Mouse (Mus musculus): ENCODE measurements around the gene Lyrm4. TPM values are rescaled to one million over a fixed set of nuclear protein-coding genes. Genes with fewer than 3 reads are reported as not detected.

The Lyrm4 gene
- polyA plus RNA-seq, 1 experiment from 2014 or later, result 26.2 TPM

DNA sequence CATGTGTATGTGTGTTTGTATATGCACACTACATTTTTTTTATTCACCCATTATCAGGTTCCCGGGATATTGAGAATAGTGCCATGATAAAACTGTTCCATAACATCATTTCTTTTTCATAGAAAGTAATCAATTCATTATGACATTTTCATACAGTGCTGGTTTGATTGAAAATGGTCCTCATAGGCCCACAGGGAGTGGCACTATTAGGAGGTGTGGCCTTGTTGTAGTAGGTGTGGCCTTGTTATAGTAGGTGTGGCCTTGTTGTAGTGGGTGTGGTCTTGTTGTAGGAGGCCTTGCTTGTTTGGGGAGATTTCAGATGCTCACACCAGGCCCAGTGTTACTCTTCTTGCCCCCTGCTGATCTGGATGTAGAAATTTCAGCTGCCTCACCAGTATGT is 158.8 kb downstream of the Lyrm4 start, which contains the start of gene Ppp1r3g:
Ppp1r3g (plus strand) TSS at position 301 of the 400 bp plus-strand sequence.
- Histone ChIP-seq H3K9me3 (replicated peaks) (no peaks in the 10 kb centered on the region), H3K27me3 (no peaks in the 10 kb centered on the region), H3K4me1 (replicated peaks) (no peaks in the 10 kb centered on the region), H3K4me3 (no peak within 1 kb of the TSS), H3K4me2 (no peak within 1 kb of the TSS), H3K9ac (no peak within 1 kb of the TSS), H3K36me3 (no peaks in the 10 kb centered on the region), H3K27ac (no peak within 1 kb of the TSS)
- ATAC-seq (replicated peaks; ENCODE audit: insufficient number of reproducible peaks, insufficient read depth, low FRiP score, low read depth), result no peak
- 94% methylated on average over 1 of the region's 1 CpGs for WGBS

DNA sequence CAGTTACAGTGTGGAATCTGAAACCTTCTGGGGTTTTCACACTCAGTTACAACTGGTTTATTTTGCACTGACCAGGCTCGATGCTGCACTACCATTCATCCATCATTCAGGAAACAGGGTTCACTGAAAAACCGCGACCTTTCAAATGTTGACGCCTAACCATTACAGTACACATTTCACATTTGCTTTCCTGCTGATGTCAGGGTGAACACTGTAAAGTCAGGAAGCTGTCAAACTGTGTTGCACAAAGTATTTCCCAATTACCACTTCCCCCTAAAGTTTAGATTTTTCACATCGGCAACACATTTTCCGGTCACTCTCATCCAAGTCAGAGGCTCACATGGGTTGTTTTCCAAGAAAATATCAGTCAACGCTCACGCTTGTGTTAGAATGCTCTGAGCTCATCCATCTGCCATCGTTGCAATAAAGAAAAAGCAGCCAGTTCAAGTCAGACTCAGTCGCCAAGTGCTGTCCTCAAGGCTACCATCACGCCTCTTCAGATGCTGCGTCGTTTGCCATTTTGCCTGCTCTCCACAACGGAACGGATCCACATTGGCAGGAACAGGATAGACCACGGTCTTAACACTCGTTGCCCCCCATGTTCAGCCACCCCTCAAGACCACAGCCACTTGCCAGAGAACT is 167.4 kb downstream of the Lyrm4 start:
- no peak for ATAC-seq (replicated peaks; ENCODE audit: insufficient number of reproducible peaks, insufficient read depth, low FRiP score, low read depth)
- H3K9me3 ChIP-seq (replicated peaks), result no peaks in the 10 kb centered on the region
- H3K4me2 ChIP-seq, result no peak overlapping the region

DNA sequence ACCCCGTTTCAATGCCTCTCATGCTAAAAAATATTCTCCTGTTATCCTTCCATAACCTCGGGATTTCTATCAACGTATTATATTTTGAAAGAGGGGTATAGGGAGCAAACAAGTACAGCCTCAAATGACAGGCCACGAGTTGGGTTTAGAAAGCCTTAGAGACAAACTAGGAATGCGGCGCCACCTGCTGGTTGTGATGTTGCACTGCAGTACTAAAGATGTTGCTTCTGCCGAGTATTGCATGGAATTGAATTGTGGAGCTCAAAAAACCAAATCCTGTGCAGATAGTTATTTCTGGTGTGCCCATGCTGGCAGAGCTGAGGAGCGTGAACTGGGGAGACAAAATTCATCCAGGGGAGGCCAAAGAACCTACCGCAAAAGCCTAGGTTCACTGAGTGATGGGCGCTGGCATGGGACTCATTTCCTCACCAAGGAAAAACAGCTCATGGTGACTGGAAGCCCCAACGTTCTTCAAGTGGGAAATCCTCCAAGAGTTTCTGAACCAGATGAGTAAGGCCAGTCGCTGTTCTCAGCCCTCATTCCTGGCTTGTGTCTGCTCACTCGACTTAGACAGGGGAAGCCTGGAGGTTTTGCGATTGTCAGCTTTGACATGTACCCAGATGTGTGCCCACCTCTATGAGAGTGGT is 169.8 kb downstream of the Lyrm4 start:
- Histone ChIP-seq H3K9ac (no peak overlapping the region), H3K36me3 (no peaks in the 10 kb centered on the region), H3K4me1 (replicated peaks) (no peaks in the 10 kb centered on the region), H3K9me3 (replicated peaks) (no peaks in the 10 kb centered on the region), H3K27ac (no peak overlapping the region), H3K4me3 (no peak overlapping the region), H3K27me3 (no peaks in the 10 kb centered on the region), H3K4me2 (no peak overlapping the region)
- ATAC-seq (replicated peaks; ENCODE audit: insufficient number of reproducible peaks, insufficient read depth, low FRiP score, low read depth), result no peak
- WGBS, result 18% methylated on average over 14 of the region's 14 CpGs

More for the DNA sequence above, 167.4 kb downstream of the Lyrm4 start:
- no peaks in the 10 kb centered on the region for H3K27me3 ChIP-seq
- H3K36me3 ChIP-seq, result no peaks in the 10 kb centered on the region
- H3K9ac ChIP-seq, result no peak overlapping the region
- no peak overlapping the region for H3K4me3 ChIP-seq
- H3K27ac ChIP-seq, result no peak overlapping the region
- H3K4me1 ChIP-seq (replicated peaks), result no peaks in the 10 kb centered on the region
- WGBS, result 65% methylated on average over 17 of the region's 17 CpGs

DNA sequence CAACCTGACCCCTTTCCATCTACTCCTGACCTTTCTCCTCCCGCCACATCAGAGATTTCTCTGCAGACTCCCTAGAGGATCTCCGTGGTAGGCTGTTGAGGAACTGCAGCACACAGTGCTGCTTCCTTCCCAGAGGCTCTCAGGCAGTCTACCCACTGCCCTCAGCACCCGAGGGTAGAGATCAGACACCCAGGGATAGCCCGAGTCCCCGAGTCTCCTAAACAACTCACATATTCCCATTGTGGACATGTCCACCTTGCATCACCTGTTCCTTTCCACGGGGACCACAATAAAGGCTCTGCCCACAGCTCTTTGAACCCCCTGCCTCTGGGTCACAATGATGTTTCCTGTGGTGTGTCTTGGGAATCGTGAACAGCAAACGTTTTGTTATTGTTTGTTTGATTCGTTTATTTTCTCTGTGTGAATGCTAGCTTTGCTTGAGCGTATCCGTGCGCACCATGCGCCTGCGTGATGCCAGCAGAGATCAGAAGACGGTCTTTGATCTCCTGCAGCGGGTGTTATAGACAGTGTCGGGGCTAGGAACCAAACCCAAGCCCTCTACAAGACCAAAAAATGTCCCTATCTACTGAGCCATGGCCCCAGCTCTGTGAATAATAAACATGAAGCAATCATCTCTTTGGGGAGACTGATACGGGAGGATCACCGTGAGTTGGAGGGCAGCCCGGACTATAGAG is 170.5 kb downstream of the Lyrm4 start:
- Histone ChIP-seq H3K4me1 (replicated peaks) (no peaks in the 10 kb centered on the region), H3K36me3 (no peaks in the 10 kb centered on the region), H3K9ac (no peak overlapping the region), H3K27me3 (no peaks in the 10 kb centered on the region), H3K9me3 (replicated peaks) (no peaks in the 10 kb centered on the region), H3K4me2 (no peak overlapping the region), H3K4me3 (no peak overlapping the region), H3K27ac (no peak overlapping the region)
- WGBS, result 65% methylated on average over 20 of the region's 20 CpGs
- no peak for ATAC-seq (replicated peaks; ENCODE audit: insufficient number of reproducible peaks, insufficient read depth, low FRiP score, low read depth)

DNA sequence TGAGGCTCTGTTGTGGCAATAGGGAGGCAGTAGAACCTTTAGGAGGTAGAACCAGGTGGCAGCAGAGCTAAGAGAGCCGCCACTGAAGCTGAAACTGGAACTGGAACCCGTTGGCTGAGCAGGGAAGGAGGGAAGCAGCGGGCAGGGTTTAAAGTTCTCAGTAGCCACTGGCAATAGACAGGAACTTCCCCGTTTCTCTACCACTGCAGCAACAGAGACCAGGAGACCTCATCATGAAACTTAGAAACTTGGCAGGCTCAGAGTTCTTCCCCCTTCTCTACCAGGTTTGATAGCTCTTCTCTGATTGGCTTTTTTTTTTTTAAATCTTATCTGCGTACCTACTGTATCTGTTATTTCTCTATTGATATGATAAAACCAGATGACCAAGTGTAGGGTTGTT is 176.4 kb downstream of the Lyrm4 start:
- no peak for ATAC-seq (replicated peaks; ENCODE audit: insufficient number of reproducible peaks, insufficient read depth, low FRiP score, low read depth)
- no peak overlapping the region for H3K9ac ChIP-seq
- 70% methylated on average over 5 of the region's 5 CpGs for WGBS
- no peaks in the 10 kb centered on the region for H3K27me3 ChIP-seq
- H3K4me1 ChIP-seq (replicated peaks), result no peaks in the 10 kb centered on the region
- no peak overlapping the region for H3K4me3 ChIP-seq
- no peak overlapping the region for H3K4me2 ChIP-seq
- no peak overlapping the region for H3K27ac ChIP-seq
- no peaks in the 10 kb centered on the region for H3K9me3 ChIP-seq (replicated peaks)
- no peaks in the 10 kb centered on the region for H3K36me3 ChIP-seq

DNA sequence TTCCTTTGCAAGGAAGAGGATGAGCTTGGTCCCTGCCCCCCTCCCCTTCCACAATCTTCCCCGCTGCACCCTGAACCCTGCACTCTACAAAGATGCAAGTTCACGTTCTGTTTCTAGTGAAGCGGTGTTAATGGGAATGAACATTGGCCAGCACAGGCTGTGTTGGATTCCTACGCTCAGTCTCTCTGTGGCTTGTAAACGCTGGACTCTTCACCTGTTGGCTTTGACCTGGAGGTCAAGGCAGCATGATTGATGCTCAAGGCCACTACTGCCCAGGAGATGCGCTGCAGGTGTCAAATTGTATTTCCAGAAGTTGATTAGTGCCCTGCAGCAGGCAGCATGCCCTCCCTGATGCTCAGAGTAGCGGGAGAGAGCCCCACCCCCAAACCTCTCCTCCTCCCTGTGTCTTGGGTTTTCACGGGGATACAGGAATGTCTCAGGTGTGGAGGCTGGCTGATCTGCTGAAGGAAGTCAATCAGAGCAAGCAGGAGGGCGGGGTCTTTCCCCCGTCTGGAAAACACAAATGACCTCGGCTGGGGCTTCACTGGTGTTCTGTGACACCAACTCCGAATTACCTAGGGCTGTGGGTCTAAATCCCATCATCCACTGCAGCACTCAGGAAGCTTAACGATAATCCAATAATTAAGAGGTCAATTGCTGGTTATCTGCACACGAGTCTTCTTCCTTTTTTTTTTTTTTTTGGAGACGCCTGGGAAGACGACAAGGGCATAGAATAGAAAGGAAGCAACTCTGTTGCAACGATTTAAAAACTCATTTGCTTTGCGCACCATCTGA is 177.3 kb downstream of the Lyrm4 start:
- H3K4me2 ChIP-seq, result no peak overlapping the region
- no peak for ATAC-seq (replicated peaks; ENCODE audit: insufficient number of reproducible peaks, insufficient read depth, low FRiP score, low read depth)
- no peaks in the 10 kb centered on the region for H3K9me3 ChIP-seq (replicated peaks)
- H3K4me3 ChIP-seq, result no peak overlapping the region
- H3K27ac ChIP-seq, result no peak overlapping the region
- WGBS, result 64% methylated on average over 18 of the region's 18 CpGs
- no peak overlapping the region for H3K9ac ChIP-seq
- H3K27me3 ChIP-seq, result no peaks in the 10 kb centered on the region
- no peaks in the 10 kb centered on the region for H3K36me3 ChIP-seq
- no peaks in the 10 kb centered on the region for H3K4me1 ChIP-seq (replicated peaks)

DNA sequence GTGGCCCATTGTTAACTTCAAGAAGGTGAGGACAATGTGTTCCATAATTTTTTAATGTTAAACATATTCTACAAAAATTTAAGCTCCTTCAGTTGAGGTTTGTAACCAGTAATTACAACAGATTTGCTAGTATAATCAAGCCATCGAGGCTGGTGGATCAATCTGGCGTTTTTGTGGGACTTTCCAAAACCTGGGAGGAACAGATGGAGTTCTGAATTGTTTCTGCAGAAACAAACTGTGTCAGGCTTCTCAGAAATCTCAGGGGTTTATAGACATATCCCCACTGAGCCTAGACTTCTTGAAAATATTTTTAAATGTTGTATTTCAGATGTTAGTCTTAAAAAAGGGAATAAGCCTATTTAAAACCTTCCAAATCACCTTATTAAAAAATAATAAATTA is 179.3 kb downstream of the Lyrm4 start:
- H3K9ac ChIP-seq, result no peak overlapping the region
- H3K27me3 ChIP-seq, result no peaks in the 10 kb centered on the region
- H3K36me3 ChIP-seq, result no peaks in the 10 kb centered on the region
- H3K4me3 ChIP-seq, result no peak overlapping the region
- no peak overlapping the region for H3K4me2 ChIP-seq
- WGBS, result 71% methylated on average over 2 of the region's 2 CpGs
- no peaks in the 10 kb centered on the region for H3K4me1 ChIP-seq (replicated peaks)
- H3K9me3 ChIP-seq (replicated peaks), result no peaks in the 10 kb centered on the region; the same call in 1 of the 2 replicates
- ATAC-seq (replicated peaks; ENCODE audit: insufficient number of reproducible peaks, insufficient read depth, low FRiP score, low read depth), result no peak
- no peak overlapping the region for H3K27ac ChIP-seq

Other genes with a start within 250 kb of the Lyrm4 start
- gene Rpp40, start 211.2 kb downstream of the Lyrm4 start, polyA plus RNA-seq (2015; fragmentation: Nextera tagmentation; extraction: Ambion mirVana), result 8.5 and 8.6 TPM in 2 replicates
- 4.9 and 5.1 TPM in 2 replicates for gene Ppp1r3g, start 158.7 kb downstream of the Lyrm4 start, polyA plus RNA-seq (2015; fragmentation: Nextera tagmentation; extraction: Ambion mirVana)
- 57.1 and 59.1 TPM in 2 replicates for gene Fars2, start 114 bp downstream of the Lyrm4 start, polyA plus RNA-seq (2015; fragmentation: Nextera tagmentation; extraction: Ambion mirVana)

Data from heart, embryonic 15.5 days (tissue).